Mouse (Mus musculus) limb, embryonic 15.5 days (tissue): ENCODE measurements at regions not wholly inside any gene's neighbourhood (a gene's known extent, or its start where the extent isn't known, plus 50 kb on each side); places are given as distances from the start of the nearest gene placed in this dataset.
A peak's percentile ranks its signal among the peaks of the same experiment; 100 is the strongest.

ENCODE experiments used
- ATAC-seq: fragments of 200-750 bp; cut with Nextera tagmentation; 2 replicates; pipeline ENCODE4 v1.8.0; 2017; ENCODE audit warnings: low read depth, moderate TSS enrichment; ENCODE audit not compliant: insufficient number of reproducible peaks, low FRiP score, low TSS enrichment
- H3K27ac ChIP-seq: fragments of 300-500 bp; sonication (generic); 2 replicates; pipeline ENCODE4 v1.5.1; 2015; ENCODE audit warnings: moderate library complexity, mild to moderate bottlenecking, inconsistent platforms
- H3K27me3 ChIP-seq: fragments of 300-500 bp; sonication (generic); 2 replicates; pipeline ENCODE4 v1.6.1; 2015; ENCODE audit warnings: inconsistent platforms
- H3K36me3 ChIP-seq: fragments of 300-500 bp; sonication (generic); 2 replicates; pipeline ENCODE4 v1.6.1; 2015; ENCODE audit warnings: inconsistent platforms
- H3K4me1 ChIP-seq: fragments of 300-500 bp; sonication (generic); 2 replicates; pipeline ENCODE4 v1.6.1; 2015; ENCODE audit warnings: inconsistent platforms
- H3K4me2 ChIP-seq: fragments of 300-500 bp; sonication (generic); 2 replicates; pipeline ENCODE4 v1.6.1; 2015; ENCODE audit warnings: mild to moderate bottlenecking, inconsistent platforms
- H3K4me3 ChIP-seq: fragments of 300-500 bp; sonication (generic); 2 replicates; pipeline ENCODE4 v1.5.1; 2015; ENCODE audit warnings: mild to moderate bottlenecking, inconsistent platforms
- H3K9ac ChIP-seq: fragments of 300-500 bp; sonication (generic); 2 replicates; pipeline ENCODE4 v1.6.1; 2015; ENCODE audit warnings: inconsistent platforms
- H3K9me3 ChIP-seq: fragments of 300-500 bp; sonication (generic); 2 replicates; pipeline ENCODE4 v1.6.1; 2016; ENCODE audit warnings: inconsistent platforms
- WGBS: fragments of 180-500 bp; shearing (Covaris S2); methylation state at CpG from one replicate; pipeline ENCODE4 v1.1.7; 2015; 5-methylcytosine and 5-hydroxymethylcytosine counted together

DNA sequence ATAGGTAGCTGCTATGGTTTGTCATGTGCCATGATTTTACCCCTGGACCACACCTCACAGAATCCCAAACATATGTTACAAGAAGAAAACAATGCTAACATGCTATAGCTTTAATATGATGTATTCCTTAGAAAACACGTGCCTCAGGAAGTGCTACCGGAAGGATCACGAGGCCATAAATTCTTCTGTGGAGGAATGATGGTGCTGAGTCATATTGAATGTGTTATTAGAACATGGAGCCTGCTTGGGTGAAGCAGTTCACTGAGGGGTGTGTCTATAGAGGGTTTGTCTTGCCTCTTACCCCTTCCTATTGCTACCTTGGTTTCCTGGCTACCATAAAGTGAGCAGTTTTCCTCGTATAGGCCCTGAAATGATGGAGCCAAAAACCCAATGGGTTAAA lies 104.1 kb upstream of the Tsc22d2 start:
- H3K9me3 ChIP-seq = no peaks in the 10 kb centered on the region
- H3K4me3 ChIP-seq = no peak overlapping the region
- no peak overlapping the region for H3K4me2 ChIP-seq
- 56% methylated on average over 4 of the region's 4 CpGs for WGBS
- H3K4me1 ChIP-seq = 0 out of 2 replicates have a peak, but pooled peaks cover 6% of the 10 kb centered on the region
- no peaks in the 10 kb centered on the region for H3K36me3 ChIP-seq
- H3K27me3 ChIP-seq = no peaks in the 10 kb centered on the region
- no peak overlapping the region for H3K9ac ChIP-seq
- ATAC-seq = no peak
- no peak overlapping the region for H3K27ac ChIP-seq

GRCm38 (mm10) chr3:58311104-58311685 lies 103.3 kb upstream of the Tsc22d2 start:
- Histone ChIP-seq H3K36me3 (no peaks in the 10 kb centered on the region), H3K9me3 (no peaks in the 10 kb centered on the region), H3K9ac (no peak overlapping the region), H3K4me3 (no peak overlapping the region), H3K27ac (no peak overlapping the region), H3K4me2 (no peak overlapping the region), H3K27me3 (no peaks in the 10 kb centered on the region), H3K4me1 (0 out of 2 replicates have a peak, but pooled peaks cover 6% of the 10 kb centered on the region)
- ATAC-seq = no peak
- 84% methylated on average over 5 of the region's 5 CpGs for WGBS

DNA sequence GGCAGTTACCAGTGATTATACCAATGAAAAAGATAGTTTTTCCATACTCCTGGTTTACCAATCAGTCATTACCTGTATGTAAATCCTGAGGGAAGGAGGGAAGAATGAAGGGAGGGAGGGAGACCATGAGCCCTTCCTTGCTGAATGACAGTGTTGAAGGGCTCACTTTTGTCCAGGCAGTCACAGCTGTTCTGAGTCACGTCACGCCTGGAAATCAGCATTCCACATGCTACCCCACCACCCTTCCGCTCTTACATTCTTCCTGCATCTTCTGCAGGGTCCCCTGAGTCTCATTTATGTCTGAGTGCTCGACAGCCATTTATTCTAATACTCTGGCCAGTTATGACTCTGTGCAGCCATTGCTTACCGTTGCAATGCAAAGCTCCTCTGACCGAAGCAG lies 101.9 kb upstream of the Tsc22d2 start:
- no peak overlapping the region for H3K27ac ChIP-seq
- 75% methylated on average over 6 of the region's 6 CpGs for WGBS
- no peak for ATAC-seq
- H3K4me2 ChIP-seq = no peak overlapping the region
- H3K9me3 ChIP-seq = no peaks in the 10 kb centered on the region
- H3K9ac ChIP-seq = no peak overlapping the region
- H3K4me1 ChIP-seq = 0 out of 2 replicates have a peak, but pooled peaks cover 6% of the 10 kb centered on the region
- no peaks in the 10 kb centered on the region for H3K36me3 ChIP-seq
- no peaks in the 10 kb centered on the region for H3K27me3 ChIP-seq
- no peak overlapping the region for H3K4me3 ChIP-seq

GRCm38 (mm10) chr3:58315236-58315635 lies 99.3 kb upstream of the Tsc22d2 start:
- no peak overlapping the region; the same call in 1 of the 2 replicates for H3K27ac ChIP-seq
- no peak overlapping the region for H3K4me3 ChIP-seq
- no peaks in the 10 kb centered on the region for H3K9me3 ChIP-seq
- H3K4me1 ChIP-seq = 0 out of 2 replicates have a peak, but pooled peaks cover 2% of the 10 kb centered on the region
- H3K9ac ChIP-seq = no peak overlapping the region
- 64% methylated on average over 6 of the region's 6 CpGs for WGBS
- no peak overlapping the region for H3K4me2 ChIP-seq
- H3K27me3 ChIP-seq = no peaks in the 10 kb centered on the region
- no peak for ATAC-seq
- no peaks in the 10 kb centered on the region for H3K36me3 ChIP-seq

- no peak for ATAC-seq
- H3K4me1 ChIP-seq = 0 out of 2 replicates have a peak, but pooled peaks cover 2% of the 10 kb centered on the region
- no peak overlapping the region for H3K9ac ChIP-seq
- no peak overlapping the region for H3K27ac ChIP-seq
- no peaks in the 10 kb centered on the region for H3K36me3 ChIP-seq
- 42% methylated on average over 2 of the region's 2 CpGs for WGBS
- H3K4me2 ChIP-seq = no peak overlapping the region
- no peak overlapping the region for H3K4me3 ChIP-seq
- no peaks in the 10 kb centered on the region for H3K9me3 ChIP-seq
- H3K27me3 ChIP-seq = no peaks in the 10 kb centered on the region
Observed at GRCm38 (mm10) chr3:58317240-58317639, 97.3 kb upstream of the Tsc22d2 start.

DNA sequence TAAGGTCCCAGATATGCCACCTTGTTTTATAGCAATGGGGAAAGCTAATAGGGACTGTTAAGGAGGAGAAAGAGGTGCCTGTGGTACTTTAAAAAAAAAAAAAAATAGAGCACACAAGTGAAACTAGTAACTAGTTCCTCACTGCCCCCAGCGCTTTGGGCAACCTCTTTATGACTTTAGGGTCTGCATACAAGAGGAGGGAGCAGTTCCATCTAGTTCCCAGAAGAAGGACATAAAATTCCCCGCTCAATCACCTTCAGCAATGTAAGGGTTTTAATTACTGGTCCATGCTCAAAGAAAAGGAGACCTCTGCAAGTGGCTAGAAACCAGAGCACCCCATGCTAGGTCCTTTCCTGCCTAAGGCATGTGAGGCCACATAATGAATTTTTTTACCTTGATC lies 95.8 kb upstream of the Tsc22d2 start:
- Histone ChIP-seq H3K4me3 (no peak overlapping the region), H3K36me3 (no peaks in the 10 kb centered on the region), H3K4me2 (no peak overlapping the region), H3K27ac (no peak overlapping the region), H3K4me1 (no peaks in the 10 kb centered on the region), H3K9ac (no peak overlapping the region), H3K27me3 (no peaks in the 10 kb centered on the region), H3K9me3 (no peaks in the 10 kb centered on the region)
- WGBS = 29% methylated on average over 2 of the region's 2 CpGs
- ATAC-seq = no peak

GRCm38 (mm10) chr3:58319463-58319862 lies 95.1 kb upstream of the Tsc22d2 start:
- Histone ChIP-seq H3K9me3 (no peaks in the 10 kb centered on the region), H3K4me1 (no peaks in the 10 kb centered on the region), H3K4me3 (no peak overlapping the region), H3K4me2 (no peak overlapping the region), H3K9ac (no peak overlapping the region), H3K27me3 (no peaks in the 10 kb centered on the region), H3K27ac (no peak overlapping the region), H3K36me3 (no peaks in the 10 kb centered on the region)
- 87% methylated on average over 1 of the region's 1 CpGs for WGBS
- ATAC-seq = no peak

- H3K4me3 ChIP-seq = no peak overlapping the region
- no peak for ATAC-seq
Observed at GRCm38 (mm10) chr3:58320812-58321211, 93.7 kb upstream of the Tsc22d2 start.

GRCm38 (mm10) chr3:58322322-58322721 lies 92.2 kb upstream of the Tsc22d2 start:
- no peaks in the 10 kb centered on the region for H3K27me3 ChIP-seq
- ATAC-seq = no peak
- H3K9me3 ChIP-seq = no peaks in the 10 kb centered on the region
- H3K27ac ChIP-seq = no peak overlapping the region
- H3K36me3 ChIP-seq = no peaks in the 10 kb centered on the region
- no peak overlapping the region for H3K9ac ChIP-seq
- 100% methylated on average over 1 of the region's 1 CpGs for WGBS
- no peak overlapping the region for H3K4me3 ChIP-seq
- H3K4me1 ChIP-seq = no peaks in the 10 kb centered on the region
- H3K4me2 ChIP-seq = no peak overlapping the region

More at GRCm38 (mm10) chr3:58320812-58321211, 93.7 kb upstream of the Tsc22d2 start:
- H3K36me3 ChIP-seq = no peaks in the 10 kb centered on the region
- no peak overlapping the region for H3K4me2 ChIP-seq
- WGBS = 60% methylated on average over 4 of the region's 4 CpGs
- H3K4me1 ChIP-seq = no peaks in the 10 kb centered on the region
- no peaks in the 10 kb centered on the region for H3K9me3 ChIP-seq
- H3K27ac ChIP-seq = no peak overlapping the region
- no peaks in the 10 kb centered on the region for H3K27me3 ChIP-seq
- no peak overlapping the region for H3K9ac ChIP-seq

- Histone ChIP-seq H3K4me2 (no peak overlapping the region), H3K9ac (no peak overlapping the region), H3K9me3 (no peaks in the 10 kb centered on the region), H3K27ac (no peak overlapping the region), H3K4me1 (0 out of 2 replicates have a peak, but pooled peaks cover 3% of the 10 kb centered on the region), H3K4me3 (no peak overlapping the region), H3K36me3 (no peaks in the 10 kb centered on the region), H3K27me3 (no peaks in the 10 kb centered on the region)
- ATAC-seq = no peak
- WGBS = 43% methylated on average over 2 of the region's 2 CpGs
Observed at GRCm38 (mm10) chr3:58327721-58328120, 86.8 kb upstream of the Tsc22d2 start.

DNA sequence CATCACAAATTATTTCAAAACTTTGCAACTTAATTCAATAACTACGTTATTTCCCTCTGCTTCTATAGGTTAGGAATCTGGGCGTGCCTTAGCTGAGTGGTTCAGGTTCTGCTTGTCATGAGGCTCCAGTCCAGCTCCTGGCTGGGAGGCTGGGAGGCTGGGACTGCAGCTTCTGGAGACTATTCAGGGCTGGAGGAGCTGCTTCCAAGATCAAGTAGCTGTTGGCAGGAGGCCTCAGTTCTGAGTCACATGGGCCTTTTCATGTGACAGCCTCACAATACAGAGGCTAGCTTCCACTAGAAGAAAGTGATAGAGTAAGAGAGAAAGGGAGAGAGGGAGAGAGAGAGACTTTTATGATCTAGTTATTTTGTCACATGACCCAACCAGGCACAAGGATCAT lies 84.3 kb upstream of the Tsc22d2 start:
- H3K4me2 ChIP-seq = no peak overlapping the region
- no peaks in the 10 kb centered on the region for H3K27me3 ChIP-seq
- no peaks in the 10 kb centered on the region for H3K36me3 ChIP-seq
- WGBS = 41% methylated on average over 2 of the region's 2 CpGs
- H3K9ac ChIP-seq = no peak overlapping the region
- peaks cover 13% of the 10 kb centered on the region for H3K4me1 ChIP-seq
- 0 out of 2 replicates have a peak, but pooled peaks have one; percentile 63 for ATAC-seq
- no peaks in the 10 kb centered on the region for H3K9me3 ChIP-seq
- no peak overlapping the region for H3K27ac ChIP-seq
- H3K4me3 ChIP-seq = no peak overlapping the region

- H3K27ac ChIP-seq = 0 out of 2 replicates have a peak overlapping the region, but pooled peaks have one; percentile 35
- no peak overlapping the region for H3K9ac ChIP-seq
- peak overlapping the region; percentile 9; the same call in 1 of the 2 replicates for H3K4me3 ChIP-seq
- WGBS = 25% methylated on average over 7 of the region's 7 CpGs
- H3K36me3 ChIP-seq = no peaks in the 10 kb centered on the region
- no peak for ATAC-seq
- peaks cover 13% of the 10 kb centered on the region for H3K4me1 ChIP-seq
- no peaks in the 10 kb centered on the region for H3K9me3 ChIP-seq
- no peaks in the 10 kb centered on the region for H3K27me3 ChIP-seq
- H3K4me2 ChIP-seq = peak overlapping the region; percentile 20; the same call in 1 of the 2 replicates
Observed at GRCm38 (mm10) chr3:58333997-58334396, 80.5 kb upstream of the Tsc22d2 start.

- Histone ChIP-seq H3K4me1 (peaks cover 13% of the 10 kb centered on the region), H3K4me3 (no peak overlapping the region), H3K9ac (no peak overlapping the region), H3K4me2 (no peak overlapping the region), H3K36me3 (no peaks in the 10 kb centered on the region), H3K27me3 (no peaks in the 10 kb centered on the region), H3K27ac (no peak overlapping the region), H3K9me3 (no peaks in the 10 kb centered on the region)
- whole genome bisulfite sequencing = 35% methylated on average over 6 of the region's 6 CpGs
- no peak for ATAC-seq
Observed at GRCm38 (mm10) chr3:58335277-58335676, 79.2 kb upstream of the Tsc22d2 start.
